In genomic region chr17:62202658-62203057, GRCm38 (mm10) we compare ENCODE assay signal across 18 mouse cellular contexts.
"Had no signal": no experiment of that assay in that cellular context is flagged by ENCODE, and none has a peak within 500 bp of the region (broad histone marks: within the 10 kb centered on the region; RNA-seq: fewer than 3 reads in every experiment).

No protein-coding gene starts in this region.

- H3K9me3 ChIP-seq: liver, embryonic 15.5 days; lung, embryonic 15.5 days; midbrain, embryonic 13.5 days; midbrain, embryonic 15.5 days; neural tube, embryonic 12.5 days; stomach, embryonic 15.5 days had no signal

- H3K27ac ChIP-seq: liver, embryonic 15.5 days; lung, embryonic 15.5 days; macrophage; midbrain, embryonic 13.5 days; midbrain, embryonic 15.5 days; neural tube, embryonic 12.5 days; stomach, embryonic 15.5 days; stomach, postnatal 0 days had no signal

- H3K4me2 ChIP-seq: liver, embryonic 15.5 days; lung, embryonic 15.5 days; midbrain, embryonic 11.5 days; midbrain, embryonic 13.5 days; midbrain, embryonic 15.5 days; neural tube, embryonic 12.5 days; stomach, embryonic 15.5 days had no signal

- H3K4me1 ChIP-seq: liver, embryonic 15.5 days; lung, embryonic 15.5 days; megakaryocyte, embryonic 14.5 days; midbrain, embryonic 13.5 days; midbrain, embryonic 15.5 days; neural tube, embryonic 12.5 days; stomach, embryonic 15.5 days had no signal

- DNase-seq: liver, postnatal 0 days; lung, adult 2 months; lung, postnatal 14 days; lung, postnatal 36 days; thymus, adult 18-20 months; thymus, postnatal 14 days; thymus, postnatal 36 days had no signal

- H3K9ac ChIP-seq: liver, embryonic 15.5 days; liver, postnatal 0 days; lung, embryonic 15.5 days; midbrain, embryonic 13.5 days; midbrain, embryonic 15.5 days; neural tube, embryonic 12.5 days; stomach, embryonic 15.5 days had no signal

- H3K4me3 ChIP-seq: liver, embryonic 15.5 days; lung, embryonic 15.5 days; megakaryocyte, embryonic 14.5 days; midbrain, embryonic 13.5 days; midbrain, embryonic 15.5 days; neural tube, embryonic 12.5 days; stomach, embryonic 15.5 days had no signal

- H3K36me3 ChIP-seq: liver, embryonic 15.5 days; lung, embryonic 15.5 days; midbrain, embryonic 13.5 days; midbrain, embryonic 15.5 days; neural tube, embryonic 12.5 days; stomach, embryonic 15.5 days had no signal

- ATAC-seq: liver, postnatal 0 days; lung, postnatal 0 days; midbrain, embryonic 13.5 days; midbrain, embryonic 15.5 days had no signal

- H3K27me3 ChIP-seq: liver, embryonic 15.5 days; lung, embryonic 15.5 days; megakaryocyte, embryonic 14.5 days; midbrain, embryonic 13.5 days; midbrain, embryonic 15.5 days; neural tube, embryonic 12.5 days; stomach, embryonic 15.5 days had no signal
